Mouse (Mus musculus): ENCODE results near the gene Prkcb. TPM values are rescaled to one million over a fixed set of nuclear protein-coding genes. Genes with fewer than 3 reads are reported as not detected.

The Prkcb gene
- total RNA-seq, 2 experiments from 2014 or later: 17.5 to 26.8 TPM

GRCm38 (mm10) chr7:122434941-122435340 lies 146.4 kb downstream of the Prkcb start:
- ATAC-seq (replicated peaks; ENCODE audit: low FRiP score, poor library complexity, severe bottlenecking): no peak

- ATAC-seq (replicated peaks; ENCODE audit: low FRiP score, poor library complexity, severe bottlenecking): no peak
These were observed 147.0 kb downstream of the Prkcb start for GRCm38 (mm10) chr7:122435561-122435960.

- ATAC-seq (replicated peaks; ENCODE audit: low FRiP score, poor library complexity, severe bottlenecking): no peak
These were observed 148.8 kb downstream of the Prkcb start for GRCm38 (mm10) chr7:122437390-122437789.

GRCm38 (mm10) chr7:122445056-122445455 lies 156.5 kb downstream of the Prkcb start:
- ATAC-seq (replicated peaks; ENCODE audit: low FRiP score, poor library complexity, severe bottlenecking): no peak

- ATAC-seq (replicated peaks; ENCODE audit: low FRiP score, poor library complexity, severe bottlenecking): no peak
These were observed 164.1 kb downstream of the Prkcb start for GRCm38 (mm10) chr7:122452671-122453070.

GRCm38 (mm10) chr7:122459203-122459965 lies 170.8 kb downstream of the Prkcb start:
- ATAC-seq (replicated peaks; ENCODE audit: low FRiP score, poor library complexity, severe bottlenecking): peak; percentile 67

GRCm38 (mm10) chr7:122460020-122460419 lies 171.5 kb downstream of the Prkcb start:
- ATAC-seq (replicated peaks; ENCODE audit: low FRiP score, poor library complexity, severe bottlenecking): no peak

- no peak for ATAC-seq (replicated peaks; ENCODE audit: low FRiP score, poor library complexity, severe bottlenecking)
These were observed 177.4 kb downstream of the Prkcb start for GRCm38 (mm10) chr7:122465823-122466549.

- no peak for ATAC-seq (replicated peaks; ENCODE audit: low FRiP score, poor library complexity, severe bottlenecking)
These were observed 178.2 kb downstream of the Prkcb start for GRCm38 (mm10) chr7:122466722-122467121.

GRCm38 (mm10) chr7:122467831-122468230 lies 179.3 kb downstream of the Prkcb start:
- ATAC-seq (replicated peaks; ENCODE audit: low FRiP score, poor library complexity, severe bottlenecking): no peak

- ATAC-seq (replicated peaks; ENCODE audit: low FRiP score, poor library complexity, severe bottlenecking): no peak
These were observed 182.1 kb downstream of the Prkcb start for GRCm38 (mm10) chr7:122470370-122471280.

- ATAC-seq (replicated peaks; ENCODE audit: low FRiP score, poor library complexity, severe bottlenecking): no peak
These were observed 183.7 kb downstream of the Prkcb start for GRCm38 (mm10) chr7:122472223-122472622.

- ATAC-seq (replicated peaks; ENCODE audit: low FRiP score, poor library complexity, severe bottlenecking): no peak
These were observed 186.5 kb downstream of the Prkcb start for GRCm38 (mm10) chr7:122475038-122475437.

GRCm38 (mm10) chr7:122476697-122477096 lies 188.1 kb downstream of the Prkcb start:
- ATAC-seq (replicated peaks; ENCODE audit: low FRiP score, poor library complexity, severe bottlenecking): no peak

GRCm38 (mm10) chr7:122477118-122477517 lies 188.6 kb downstream of the Prkcb start:
- no peak for ATAC-seq (replicated peaks; ENCODE audit: low FRiP score, poor library complexity, severe bottlenecking)

- no peak for ATAC-seq (replicated peaks; ENCODE audit: low FRiP score, poor library complexity, severe bottlenecking)
These were observed 189.3 kb downstream of the Prkcb start for GRCm38 (mm10) chr7:122477566-122478564.

- no peak for ATAC-seq (replicated peaks; ENCODE audit: low FRiP score, poor library complexity, severe bottlenecking)
These were observed 195.4 kb downstream of the Prkcb start for GRCm38 (mm10) chr7:122483949-122484348.

- ATAC-seq (replicated peaks; ENCODE audit: low FRiP score, poor library complexity, severe bottlenecking): no peak
These were observed 199.5 kb downstream of the Prkcb start for GRCm38 (mm10) chr7:122487929-122488571.
